Mouse (Mus musculus): Measurements from ENCODE around the gene Nedd9. TPM values are rescaled to one million over a fixed set of nuclear protein-coding genes. Genes with fewer than 3 reads are reported as not detected.

Nedd9 gene
- polyA plus RNA-seq, 1 experiment = 39.4 TPM

DNA sequence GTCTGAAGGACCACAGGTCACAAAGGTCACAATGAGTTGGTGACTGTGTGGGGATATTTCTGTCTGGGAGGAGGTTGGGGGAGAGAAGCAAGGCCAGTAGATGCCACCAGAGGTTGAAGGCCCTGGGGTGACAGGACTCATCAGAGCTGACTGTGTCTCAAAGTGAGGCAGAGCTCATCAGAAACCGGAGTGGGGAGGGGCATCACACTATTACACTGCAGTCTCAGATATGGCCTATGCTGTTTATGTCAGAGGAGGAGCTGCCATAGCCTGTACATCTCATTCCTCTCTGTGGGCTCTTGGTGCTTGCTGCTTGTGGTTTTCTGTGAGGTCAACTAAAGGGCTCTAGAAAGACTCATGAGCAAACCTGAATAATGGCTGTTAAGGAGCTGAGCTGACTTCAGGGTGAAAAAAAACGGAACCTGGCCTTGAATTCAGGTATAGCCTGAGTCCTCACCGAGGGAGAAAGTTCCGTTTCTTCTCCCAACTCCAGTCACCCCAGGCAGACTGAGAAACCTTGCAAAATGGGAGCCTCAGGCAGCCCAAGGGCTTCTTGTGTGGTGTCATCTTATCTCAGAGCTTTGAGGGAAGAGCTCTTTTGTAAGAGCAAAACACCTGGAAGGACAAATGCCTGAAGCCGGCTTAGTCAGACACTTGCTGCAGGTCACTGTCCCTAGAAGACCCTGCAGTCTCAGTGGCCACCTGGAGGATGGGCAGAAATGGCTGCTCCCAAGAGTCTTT, 105.2 kb downstream of the Nedd9 start:
- peak; percentile 28 for DNase-seq

DNA sequence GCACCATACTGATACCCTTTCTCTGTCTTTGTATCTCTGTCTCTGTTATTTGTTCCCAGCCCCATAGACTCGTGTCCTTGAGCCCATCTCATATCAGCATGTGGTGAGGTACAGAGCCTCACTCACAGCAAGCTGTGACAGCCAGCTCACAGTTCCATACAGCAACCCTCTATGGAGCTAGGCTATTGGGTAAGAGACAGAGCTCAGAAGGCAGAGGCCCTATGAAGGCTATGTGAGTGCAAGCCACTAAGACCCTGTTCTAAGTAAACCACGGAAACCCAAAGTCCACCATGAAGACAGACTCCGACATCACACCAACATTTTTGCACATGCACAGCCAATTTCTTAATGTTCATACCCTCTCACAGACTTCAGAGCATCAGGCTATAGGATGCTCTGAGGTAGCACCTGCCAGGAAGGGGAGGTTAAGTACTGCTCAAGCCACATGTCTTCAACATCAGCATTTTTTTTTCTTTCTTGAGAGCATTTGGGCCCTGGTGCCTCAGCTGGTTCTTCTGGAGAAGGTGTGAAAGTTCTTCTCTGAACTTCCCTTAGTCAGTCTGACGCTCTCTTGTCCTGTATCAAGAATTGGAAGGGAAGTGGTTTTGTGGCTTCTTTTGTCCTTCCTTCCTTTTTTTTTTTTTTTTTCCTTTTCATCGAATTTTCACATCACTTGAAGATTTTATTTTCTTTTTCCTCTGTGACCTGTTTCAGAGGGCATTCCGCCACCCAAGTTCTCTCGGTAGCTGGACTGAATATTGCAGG, 105.9 kb downstream of the Nedd9 start:
- Histone ChIP-seq H3K27me3 (ENCODE audit: control insufficient read depth, insufficient read depth, low read length) (no peaks in the 10 kb centered on the region), H3K36me3 (ENCODE audit: control insufficient read depth, insufficient read depth, low read length) (no peaks in the 10 kb centered on the region; the same call in 1 of the 2 replicates), H3K4me1 (replicated peaks; ENCODE audit: control insufficient read depth, insufficient read depth, low read length) (peaks cover 20% of the 10 kb centered on the region), H3K4me3 (ENCODE audit: control insufficient read depth, insufficient read depth, low read length) (no peak overlapping the region), H3K27ac (ENCODE audit: control insufficient read depth, insufficient read depth, low read length) (peak overlapping the region; percentile 66)
- no peak for TF ChIP-seq POLR2A (IDR thresholded peaks at IDR 0.05; ENCODE audit: control insufficient read depth, extremely low read depth, insufficient read depth, low read length, poor library complexity)
- no peak for TF ChIP-seq CTCF (IDR thresholded peaks at IDR 0.05; ENCODE audit: borderline replicate concordance, control insufficient read depth, extremely low read depth, insufficient read depth, low read length, poor library complexity)
- peak; percentile 39 for DNase-seq
- whole genome bisulfite sequencing = 11% methylated on average over 7 of the region's 7 CpGs

More for the DNA sequence above, 105.2 kb downstream of the Nedd9 start:
- H3K27me3 ChIP-seq (ENCODE audit: control insufficient read depth, insufficient read depth, low read length) = no peaks in the 10 kb centered on the region
- 28% methylated on average over 5 of the region's 5 CpGs for WGBS
- H3K27ac ChIP-seq (ENCODE audit: control insufficient read depth, insufficient read depth, low read length) = peak overlapping the region; percentile 66
- no peak for TF ChIP-seq POLR2A (IDR thresholded peaks at IDR 0.05; ENCODE audit: control insufficient read depth, extremely low read depth, insufficient read depth, low read length, poor library complexity)
- TF ChIP-seq CTCF (IDR thresholded peaks at IDR 0.05; ENCODE audit: borderline replicate concordance, control insufficient read depth, extremely low read depth, insufficient read depth, low read length, poor library complexity) = no peak
- H3K4me3 ChIP-seq (ENCODE audit: control insufficient read depth, insufficient read depth, low read length) = no peak overlapping the region
- H3K36me3 ChIP-seq (ENCODE audit: control insufficient read depth, insufficient read depth, low read length) = no peaks in the 10 kb centered on the region; the same call in 1 of the 2 replicates
- peaks cover 20% of the 10 kb centered on the region for H3K4me1 ChIP-seq (replicated peaks; ENCODE audit: control insufficient read depth, insufficient read depth, low read length)

DNA sequence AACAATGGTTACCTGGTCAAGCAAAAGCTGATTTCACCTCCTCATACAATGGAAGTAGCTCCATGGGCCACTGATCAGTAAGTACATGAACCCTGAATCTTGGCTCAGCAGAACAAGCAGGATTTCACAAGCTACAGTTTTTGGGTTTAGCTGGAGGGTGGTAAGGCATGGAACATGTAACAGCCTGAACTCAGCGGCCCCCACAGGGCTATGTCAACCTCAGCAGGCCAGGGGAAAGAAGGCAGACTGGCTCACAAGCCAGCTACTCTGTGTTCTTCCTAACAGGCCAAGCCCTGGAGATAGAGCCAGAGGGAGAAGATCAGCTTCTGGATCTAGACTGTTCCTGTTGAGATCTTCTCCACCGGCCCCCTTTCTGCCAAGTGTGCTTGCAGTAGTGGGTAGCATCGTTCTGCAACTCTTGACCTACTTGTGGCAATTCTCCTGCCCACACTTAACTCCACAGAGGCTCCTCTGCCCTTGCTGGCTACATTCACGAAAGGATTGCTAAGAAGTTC, 107.2 kb downstream of the Nedd9 start:
- Histone ChIP-seq H3K27ac (ENCODE audit: control insufficient read depth, insufficient read depth, low read length) (no peak overlapping the region), H3K4me1 (replicated peaks; ENCODE audit: control insufficient read depth, insufficient read depth, low read length) (peaks cover 20% of the 10 kb centered on the region), H3K36me3 (ENCODE audit: control insufficient read depth, insufficient read depth, low read length) (no peaks in the 10 kb centered on the region; the same call in 1 of the 2 replicates), H3K27me3 (ENCODE audit: control insufficient read depth, insufficient read depth, low read length) (no peaks in the 10 kb centered on the region), H3K4me3 (ENCODE audit: control insufficient read depth, insufficient read depth, low read length) (no peak overlapping the region)
- WGBS = 95% methylated on average over 4 of the region's 4 CpGs
- TF ChIP-seq POLR2A (IDR thresholded peaks at IDR 0.05; ENCODE audit: control insufficient read depth, extremely low read depth, insufficient read depth, low read length, poor library complexity) = no peak
- TF ChIP-seq CTCF (IDR thresholded peaks at IDR 0.05; ENCODE audit: borderline replicate concordance, control insufficient read depth, extremely low read depth, insufficient read depth, low read length, poor library complexity) = no peak
- DNase-seq = no peak

DNA sequence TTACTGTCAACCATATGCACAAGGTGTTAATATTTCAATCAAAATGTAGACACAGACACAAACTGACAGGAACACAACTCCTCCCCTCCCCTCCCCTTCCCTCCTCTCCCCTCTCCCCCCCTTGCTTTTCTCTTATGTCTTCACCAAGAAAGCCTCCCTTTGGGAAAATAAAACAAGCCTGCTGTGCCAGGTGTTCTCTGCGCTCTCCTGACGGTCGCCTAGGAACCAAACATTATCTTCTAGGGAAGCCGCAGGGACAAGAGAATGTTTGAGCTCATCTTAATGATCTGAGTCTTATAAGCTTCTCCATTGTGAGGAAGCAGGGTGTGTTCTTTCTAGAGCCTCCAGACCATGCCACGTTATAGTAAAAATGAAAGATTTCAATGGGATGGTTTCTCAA, 108.7 kb downstream of the Nedd9 start:
- H3K4me1 ChIP-seq (replicated peaks; ENCODE audit: control insufficient read depth, insufficient read depth, low read length) = peaks cover 22% of the 10 kb centered on the region
- no peak overlapping the region for H3K4me3 ChIP-seq (ENCODE audit: control insufficient read depth, insufficient read depth, low read length)
- 83% methylated on average over 5 of the region's 5 CpGs for WGBS
- H3K36me3 ChIP-seq (ENCODE audit: control insufficient read depth, insufficient read depth, low read length) = no peaks in the 10 kb centered on the region
- H3K27ac ChIP-seq (ENCODE audit: control insufficient read depth, insufficient read depth, low read length) = no peak overlapping the region
- H3K27me3 ChIP-seq (ENCODE audit: control insufficient read depth, insufficient read depth, low read length) = no peaks in the 10 kb centered on the region
- DNase-seq = no peak
- TF ChIP-seq CTCF (IDR thresholded peaks at IDR 0.05; ENCODE audit: borderline replicate concordance, control insufficient read depth, extremely low read depth, insufficient read depth, low read length, poor library complexity) = no peak
- TF ChIP-seq POLR2A (IDR thresholded peaks at IDR 0.05; ENCODE audit: control insufficient read depth, extremely low read depth, insufficient read depth, low read length, poor library complexity) = no peak

DNA sequence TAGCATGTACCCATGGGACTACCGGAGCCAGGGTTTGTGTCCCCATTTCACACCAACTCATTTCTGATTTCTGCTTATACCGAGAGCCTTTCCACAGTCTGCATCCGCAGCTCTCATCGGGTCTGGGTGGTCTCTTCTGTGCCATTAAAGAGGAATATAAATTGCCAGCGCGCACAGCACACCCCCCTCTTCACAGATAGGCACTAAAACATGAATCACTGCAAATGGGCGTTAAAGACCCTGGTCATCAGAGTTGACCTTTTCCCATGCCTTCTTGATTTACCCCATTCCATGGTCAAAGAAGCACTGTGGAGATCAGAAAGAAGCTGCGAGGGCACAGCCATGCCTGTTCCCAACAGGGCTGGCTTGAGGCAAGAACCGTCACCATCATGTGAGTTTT, 109.3 kb downstream of the Nedd9 start:
- TF ChIP-seq CTCF (IDR thresholded peaks at IDR 0.05; ENCODE audit: borderline replicate concordance, control insufficient read depth, extremely low read depth, insufficient read depth, low read length, poor library complexity) (no peak), POLR2A (IDR thresholded peaks at IDR 0.05; ENCODE audit: control insufficient read depth, extremely low read depth, insufficient read depth, low read length, poor library complexity) (no peak)
- Histone ChIP-seq H3K4me1 (replicated peaks; ENCODE audit: control insufficient read depth, insufficient read depth, low read length) (peaks cover 27% of the 10 kb centered on the region), H3K27ac (ENCODE audit: control insufficient read depth, insufficient read depth, low read length) (no peak overlapping the region), H3K36me3 (ENCODE audit: control insufficient read depth, insufficient read depth, low read length) (no peaks in the 10 kb centered on the region), H3K27me3 (ENCODE audit: control insufficient read depth, insufficient read depth, low read length) (no peaks in the 10 kb centered on the region), H3K4me3 (ENCODE audit: control insufficient read depth, insufficient read depth, low read length) (no peak overlapping the region)
- no peak for DNase-seq
- 97% methylated on average over 9 of the region's 9 CpGs for WGBS

DNA sequence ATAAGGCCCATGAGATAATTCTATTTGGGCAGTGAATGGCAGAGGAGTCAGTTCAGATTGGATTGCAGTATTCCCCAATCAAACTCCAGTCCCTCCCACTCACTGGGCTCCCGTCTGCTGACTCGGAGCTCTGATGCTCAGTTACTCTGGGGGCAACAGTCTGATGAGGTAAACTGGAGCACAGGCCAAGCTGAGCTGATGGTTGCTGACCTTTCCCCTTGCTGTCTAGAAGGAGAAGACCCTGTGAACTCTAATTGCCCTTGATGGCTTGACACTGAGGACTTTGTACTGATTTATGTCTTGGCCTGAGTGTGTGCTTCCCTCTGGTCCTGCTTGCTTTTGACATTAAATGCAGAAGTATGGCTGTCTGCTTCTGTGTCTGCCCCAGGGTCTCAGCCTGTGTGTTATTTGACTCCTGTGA, 110.1 kb downstream of the Nedd9 start:
- TF ChIP-seq CTCF (IDR thresholded peaks at IDR 0.05; ENCODE audit: borderline replicate concordance, control insufficient read depth, extremely low read depth, insufficient read depth, low read length, poor library complexity) (no peak), POLR2A (IDR thresholded peaks at IDR 0.05; ENCODE audit: control insufficient read depth, extremely low read depth, insufficient read depth, low read length, poor library complexity) (no peak)
- no peak overlapping the region for H3K4me3 ChIP-seq (ENCODE audit: control insufficient read depth, insufficient read depth, low read length)
- WGBS = 95% methylated on average over 2 of the region's 2 CpGs

More for the DNA sequence above, 110.1 kb downstream of the Nedd9 start:
- Histone ChIP-seq H3K27me3 (ENCODE audit: control insufficient read depth, insufficient read depth, low read length) (no peaks in the 10 kb centered on the region), H3K36me3 (ENCODE audit: control insufficient read depth, insufficient read depth, low read length) (no peaks in the 10 kb centered on the region), H3K4me1 (replicated peaks; ENCODE audit: control insufficient read depth, insufficient read depth, low read length) (peaks cover 28% of the 10 kb centered on the region), H3K27ac (ENCODE audit: control insufficient read depth, insufficient read depth, low read length) (no peak overlapping the region)
- no peak for DNase-seq

Data from thymus, adult 2 months (tissue).